Mouse (Mus musculus) gastrocnemius, postnatal 36 days (tissue): ENCODE results near the gene Cela2a. TPM values are rescaled to one million over a fixed set of nuclear protein-coding genes. Genes with fewer than 3 reads are reported as not detected.

Source experiments
- DNase-seq, 2 experiments: peaks; one replicate each; pipeline ENCODE4 v3.0.0; 2022
- intact Hi-C: fragments of 180-260 bp; cut with DNase I; formaldehyde crosslinking; loops from one replicate; pipeline ENCODE4 v1.15.1; 2025
- long read RNA-seq, 2 experiments: library from polyadenylated mRNA; stranded (forward); transcript quantifications; one replicate each; pipeline ENCODE4 v2.0.0; 2021
- total RNA-seq, 2 experiments: library from RNA; stranded (reverse); gene quantifications; 2 replicates each; pipeline ENCODE4 v1.2.3; 2021

Cela2a gene
- not detected for total RNA-seq
- long read RNA-seq, experiment 1, result 0 reads
- long read RNA-seq, experiment 2, result 0 reads

DNA sequence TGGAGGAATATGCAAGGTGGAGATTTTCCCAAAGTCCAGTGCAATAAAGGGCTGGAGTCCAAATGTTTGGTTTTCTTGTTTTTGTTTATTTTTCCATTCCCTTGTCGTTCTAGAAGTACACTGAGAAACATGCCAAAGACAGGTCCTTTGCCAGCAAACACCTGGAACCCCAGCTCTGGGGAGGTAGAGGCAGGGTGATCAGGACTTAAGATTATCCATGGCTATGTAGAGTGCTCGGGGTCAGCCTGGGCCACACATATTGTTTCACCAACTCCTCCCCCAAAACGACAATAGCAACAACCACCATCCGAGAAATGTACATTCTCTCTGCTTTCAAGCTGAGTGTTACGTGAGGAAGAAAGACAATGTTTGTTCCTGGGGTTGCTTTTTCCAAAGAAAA is at the start of gene Cela2a:
Gene Cela2a, minus strand, starts transcription at position 101 of the 400 bp plus-strand sequence.
- no peak for DNase-seq
- intact Hi-C loops, result no loop called here

GRCm38 (mm10) chr4:141875481-141876108 is 49.6 kb upstream of the Cela2a start:
- intact Hi-C loops, result no loop called here
- DNase-seq, result peak in 1 of 2 experiments; percentile 1

DNA sequence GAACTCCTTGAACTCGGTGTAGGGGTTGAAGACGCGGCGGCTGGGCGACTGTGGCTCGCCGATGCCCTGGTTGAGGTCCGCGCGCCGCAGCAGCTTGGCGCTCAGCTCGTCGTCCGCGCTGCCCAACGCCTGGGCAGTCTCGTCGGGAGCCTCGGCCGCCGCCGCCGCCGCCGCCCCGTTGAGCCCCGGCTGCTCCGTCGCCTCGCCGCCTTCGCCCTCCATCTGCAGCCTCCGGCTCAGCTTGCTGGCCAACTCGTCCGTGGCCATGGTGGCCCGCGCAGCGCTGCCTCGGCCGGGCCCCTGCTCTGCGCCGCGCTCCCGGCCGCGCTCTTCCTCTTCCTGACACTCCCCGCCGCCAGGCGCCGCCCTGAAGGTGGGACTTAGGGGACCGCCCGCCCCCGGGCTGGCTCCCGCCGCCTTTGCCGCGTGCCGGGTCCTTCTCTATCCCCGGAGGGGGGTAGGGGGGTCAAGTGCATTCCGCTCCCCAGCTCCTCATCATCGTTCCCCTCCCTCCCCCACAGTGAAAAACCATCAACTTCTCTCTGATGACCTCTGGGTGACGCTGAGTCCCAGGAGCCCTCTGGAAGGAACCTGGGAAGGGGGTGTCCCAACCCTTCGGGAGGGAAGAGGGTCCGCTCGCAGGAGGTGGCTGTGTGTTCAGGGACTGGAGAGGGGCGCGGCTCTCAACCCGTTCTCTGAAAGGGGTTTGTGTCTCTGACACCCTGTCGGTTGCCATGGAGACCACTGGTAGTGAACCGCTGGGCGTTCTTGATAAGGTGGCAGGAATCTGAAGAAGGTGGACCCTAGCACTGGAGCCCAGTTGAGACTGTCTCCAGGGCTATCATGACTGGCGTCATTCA is 48.9 kb upstream of the Cela2a start, which contains the start of gene Efhd2:
Gene Efhd2, minus strand, starts transcription at position 320 of the 860 bp plus-strand sequence.
- DNase-seq, result peak; percentile 71
- intact Hi-C loops, result no loop called here

DNA sequence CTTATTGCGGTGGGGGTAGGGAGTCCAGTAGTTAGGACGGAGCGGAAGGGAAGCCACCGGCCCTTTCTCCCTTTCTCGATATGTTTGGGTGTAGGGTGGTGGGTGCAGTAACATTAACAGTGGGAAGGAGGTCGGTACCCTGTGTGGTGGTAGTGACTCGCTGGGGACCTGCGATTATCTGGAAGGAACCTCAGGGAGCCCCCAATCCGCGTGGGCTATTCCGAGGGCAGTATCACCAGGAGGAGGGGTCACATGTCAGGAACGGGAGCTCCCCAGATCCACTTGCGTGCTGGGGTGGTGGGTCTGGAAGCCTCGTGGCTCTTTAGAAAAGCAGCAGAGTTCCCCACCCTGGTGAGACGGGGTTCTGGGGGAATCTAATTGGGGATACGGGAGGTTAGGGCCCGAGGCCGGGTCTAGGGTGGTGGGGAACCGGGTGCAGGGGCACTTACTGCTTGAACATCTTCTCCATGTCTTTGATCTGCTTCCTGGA is 48.2 kb upstream of the Cela2a start:
- DNase-seq, result peak in 1 of 2 experiments; percentile 1
- intact Hi-C loops, result no loop called here

DNA sequence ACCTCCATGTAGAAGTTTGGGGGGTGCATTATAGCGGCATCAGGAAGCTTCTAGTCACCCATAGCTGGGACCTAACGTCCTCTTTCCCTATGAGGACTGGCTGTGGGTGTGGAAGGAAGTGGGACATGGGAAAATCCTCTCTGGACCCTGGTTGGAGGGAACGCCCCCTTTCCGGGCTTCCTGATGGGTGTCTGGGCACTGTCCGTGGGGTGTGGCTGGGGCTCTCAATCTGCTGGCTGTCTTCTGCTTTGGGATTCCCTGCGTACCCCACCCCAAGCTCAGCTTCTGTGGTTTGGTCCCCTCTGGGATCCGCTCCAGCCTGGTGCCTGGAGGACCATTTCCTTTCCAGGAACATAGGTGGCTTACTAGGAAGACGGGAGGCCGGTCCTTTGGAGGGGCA is 47.0 kb upstream of the Cela2a start:
- DNase-seq, result peak in 1 of 2 experiments; percentile 5
- intact Hi-C loops, result no loop called here

- peak; percentile 12 to 16 for DNase-seq
- intact Hi-C loops, result no loop called here
Measured at GRCm38 (mm10) chr4:141871909-141872308, 45.9 kb upstream of the Cela2a start.

- intact Hi-C loops, result no loop called here
- peak in 1 of 2 experiments; percentile 3 for DNase-seq
Measured at GRCm38 (mm10) chr4:141871333-141871725, 45.4 kb upstream of the Cela2a start.

- intact Hi-C loops, result no loop called here
- no peak for DNase-seq
Measured at GRCm38 (mm10) chr4:141870666-141871332, 44.8 kb upstream of the Cela2a start.

GRCm38 (mm10) chr4:141869436-141870215 is 43.7 kb upstream of the Cela2a start:
- intact Hi-C loops, result no loop called here

DNA sequence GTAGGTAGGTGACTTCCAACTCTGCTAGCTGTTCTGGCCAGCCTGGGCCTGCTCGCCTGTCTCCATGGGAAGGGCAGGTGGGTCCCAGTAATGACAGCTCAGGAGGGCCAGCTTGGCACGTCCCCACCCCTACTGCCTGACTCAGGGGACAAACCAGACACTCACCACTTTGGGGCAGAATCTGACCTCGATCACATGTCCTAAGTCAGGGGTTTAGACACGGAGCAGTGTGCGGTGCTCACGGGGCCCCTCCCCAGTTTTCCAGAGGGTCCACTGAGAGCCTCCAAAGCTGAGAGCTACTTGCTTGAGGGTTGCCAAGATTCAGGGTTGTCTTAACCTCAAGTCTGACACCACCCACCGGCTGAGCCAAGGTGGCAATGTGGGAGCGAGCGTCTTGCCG is 42.1 kb upstream of the Cela2a start:
- intact Hi-C loops, result no loop called here
- peak in 1 of 2 experiments; percentile 12 for DNase-seq

More at GRCm38 (mm10) chr4:141869436-141870215, 43.7 kb upstream of the Cela2a start:
- peak in 1 of 2 experiments; percentile 11 for DNase-seq

DNA sequence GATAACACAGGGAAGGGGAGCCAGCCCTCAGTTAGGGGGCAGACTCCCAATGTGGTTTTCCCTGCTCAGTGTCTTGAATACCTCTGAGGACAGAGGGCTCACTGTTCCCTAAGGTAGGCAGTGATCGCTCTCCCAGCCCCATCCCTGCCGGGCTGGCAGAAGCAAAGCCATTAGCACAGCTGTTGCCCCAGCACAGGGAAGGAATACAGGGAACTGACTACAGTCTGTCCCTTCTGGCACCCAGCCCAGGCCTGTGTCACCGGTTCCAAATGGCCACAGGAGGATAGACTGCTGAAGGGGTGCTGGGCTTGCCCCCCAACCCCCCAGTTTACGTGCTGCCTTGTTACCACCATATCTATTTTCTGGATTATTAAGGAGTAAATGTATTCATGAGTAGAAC is 41.5 kb upstream of the Cela2a start:
- intact Hi-C loops, result no loop called here
- peak; percentile 42 to 64 for DNase-seq

GRCm38 (mm10) chr4:141866933-141867490 is 41.1 kb upstream of the Cela2a start:
- intact Hi-C loops, result no loop called here
- peak in 1 of 2 experiments; percentile 20 for DNase-seq

- intact Hi-C loops, result no loop called here
- peak in 1 of 2 experiments; percentile 10 for DNase-seq
Measured at GRCm38 (mm10) chr4:141865600-141865999, 39.6 kb upstream of the Cela2a start.

- no peak for DNase-seq
- intact Hi-C loops, result no loop called here
Measured at GRCm38 (mm10) chr4:141865006-141865405, 39.0 kb upstream of the Cela2a start.

GRCm38 (mm10) chr4:141864506-141864905 is 38.5 kb upstream of the Cela2a start:
- DNase-seq, result peak in 1 of 2 experiments; percentile 10
- intact Hi-C loops, result no loop called here

DNA sequence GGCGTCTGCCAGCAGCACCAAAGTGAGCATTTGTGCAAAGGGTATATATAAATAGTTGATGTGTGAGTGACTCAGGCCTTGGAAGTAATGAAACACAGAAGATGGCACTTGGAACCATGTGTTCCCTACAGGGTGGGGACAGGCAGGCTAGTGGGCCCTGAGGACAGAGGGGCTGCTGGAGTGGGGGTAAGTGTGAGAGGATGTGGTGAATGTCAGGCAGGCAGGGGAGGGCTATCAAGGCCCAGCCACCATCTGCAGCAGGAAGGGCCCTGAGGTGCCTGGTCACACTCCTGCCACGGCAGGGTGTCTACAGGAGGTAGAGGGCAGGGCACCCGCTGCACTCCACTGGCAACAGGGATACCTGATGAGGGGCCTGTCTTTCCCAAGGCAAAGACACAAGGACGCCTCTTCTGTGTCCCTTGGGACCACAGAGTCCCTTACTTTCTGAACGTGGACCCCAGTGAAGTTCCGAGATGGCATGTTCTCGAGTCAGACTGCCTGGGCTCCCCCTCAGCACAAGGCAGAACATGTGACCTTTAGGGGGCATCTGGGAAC is 37.8 kb upstream of the Cela2a start:
- no peak for DNase-seq
- intact Hi-C loops, result no loop called here

- no peak for DNase-seq
- intact Hi-C loops, result no loop called here
Measured at GRCm38 (mm10) chr4:141862867-141863266, 36.9 kb upstream of the Cela2a start.

- intact Hi-C loops, result no loop called here
- DNase-seq, result no peak
Measured at GRCm38 (mm10) chr4:141861591-141862295, 35.8 kb upstream of the Cela2a start.
